Mouse (Mus musculus): ENCODE measurements around the gene Aebp2. TPM values are rescaled to one million over a fixed set of nuclear protein-coding genes. Genes with fewer than 3 reads are reported as not detected.

Gene Aebp2
- total and polyA plus RNA-seq, 3 experiments: 25.9 to 42.0 (median 32.5) TPM

- H3K79me2 ChIP-seq (ENCODE audit: control insufficient read depth, insufficient read depth, low read length, poor library complexity): no peaks in the 10 kb centered on the region
- no peaks in the 10 kb centered on the region for H3K9me3 ChIP-seq (replicated peaks; ENCODE audit: insufficient read depth, low read length)
- DNase-seq (ENCODE audit: low read depth, low spot score): no peak
- H3K36me3 ChIP-seq (ENCODE audit: control insufficient read depth in 1 of 2, insufficient read depth in 2 of 2, low read length in 2 of 2): peaks cover 0 to 30% of the 10 kb centered on the region in 2 experiments; a peak in 2 of 4 replicates
- no peaks in the 10 kb centered on the region for H3K27me3 ChIP-seq (ENCODE audit: control insufficient read depth in 1 of 2, insufficient read depth in 2 of 2, low read length in 2 of 2)
- no peak overlapping the region for H3K4me3 ChIP-seq (ENCODE audit: control insufficient read depth in 1 of 2, insufficient read depth in 1 of 2, low read depth in 2 of 2, low read length in 2 of 2)
- H3K9ac ChIP-seq (ENCODE audit: control insufficient read depth, low read depth, low read length, poor library complexity, severe bottlenecking): no peak overlapping the region
- H3K4me1 ChIP-seq (ENCODE audit: control insufficient read depth in 1 of 2, insufficient read depth in 2 of 2, low read length in 2 of 2): no peaks in the 10 kb centered on the region
- no peak overlapping the region for H3K27ac ChIP-seq (ENCODE audit: control insufficient read depth, low read depth, low read length)
- TF ChIP-seq RCOR1 (IDR thresholded peaks at IDR 0.05; ENCODE audit: low read depth, low read length) (no peak), RAD21 (IDR thresholded peaks at IDR 0.05; ENCODE audit: low read depth, low read length) (no peak), NRF1 (IDR thresholded peaks at IDR 0.05; ENCODE audit: insufficient read depth, low read depth, low read length, poor library complexity, severe bottlenecking) (no peak), UBTF (IDR thresholded peaks at IDR 0.05; ENCODE audit: borderline replicate concordance, insufficient read depth, low read depth, low read length) (no peak), ZNF384 (IDR thresholded peaks at IDR 0.05; ENCODE audit: low read depth, low read length) (no peak), ETS1 (IDR thresholded peaks at IDR 0.05; ENCODE audit: low read depth, low read length) (no peak), USF1 (IDR thresholded peaks at IDR 0.05; ENCODE audit: low read depth, low read length) (no peak), MYB (IDR thresholded peaks at IDR 0.05; ENCODE audit: low read depth, low read length) (no peak), CHD1 (IDR thresholded peaks at IDR 0.05; ENCODE audit: low read depth, low read length) (no peak), CHD2 (IDR thresholded peaks at IDR 0.05; ENCODE audit: low read length) (no peak), SMC3 (IDR thresholded peaks at IDR 0.05; ENCODE audit: low read depth, low read length) (no peak), ZKSCAN1 (IDR thresholded peaks at IDR 0.05; ENCODE audit: low read depth, low read length) (no peak), TCF12 (IDR thresholded peaks at IDR 0.05; ENCODE audit: low read depth, low read length) (no peak), MEF2A (IDR thresholded peaks at IDR 0.05; ENCODE audit: extremely low read depth, insufficient replicate concordance, low read depth, low read length, poor library complexity, severe bottlenecking) (no peak), CTCF (IDR thresholded peaks at IDR 0.05 in 2 of 3, conservative IDR thresholded peaks at IDR 0.05 in 1 of 3; ENCODE audit: control insufficient read depth in 1 of 3, insufficient read depth in 1 of 3, low read depth in 2 of 3, low read length in 3 of 3, poor library complexity in 1 of 3, severe bottlenecking in 1 of 3) (no peak), EP300 (IDR thresholded peaks at IDR 0.05; ENCODE audit: low read depth in 1 of 2, low read length in 2 of 2) (no peak), E2F4 (IDR thresholded peaks at IDR 0.05; ENCODE audit: borderline replicate concordance, low read depth, low read length) (no peak), GATA1 (IDR thresholded peaks at IDR 0.05; ENCODE audit: low read depth, low read length) (no peak), GABPA (IDR thresholded peaks at IDR 0.05; ENCODE audit: low read depth, low read length) (no peak), POLR2AphosphoS5 (IDR thresholded peaks at IDR 0.05; ENCODE audit: borderline replicate concordance, low read depth, low read length) (no peak)
Measured at GRCm38 (mm10) chr6:140642010-140642409, 19.5 kb downstream of the Aebp2 start.

- H3K27ac ChIP-seq (ENCODE audit: control insufficient read depth, low read depth, low read length): no peak overlapping the region
- peaks cover 0 to 26% of the 10 kb centered on the region in 2 experiments; a peak in 2 of 4 replicates for H3K36me3 ChIP-seq (ENCODE audit: control insufficient read depth in 1 of 2, insufficient read depth in 2 of 2, low read length in 2 of 2)
- H3K4me3 ChIP-seq (ENCODE audit: control insufficient read depth in 1 of 2, insufficient read depth in 1 of 2, low read depth in 2 of 2, low read length in 2 of 2): no peak overlapping the region
- H3K4me1 ChIP-seq (ENCODE audit: control insufficient read depth in 1 of 2, insufficient read depth in 2 of 2, low read length in 2 of 2): no peaks in the 10 kb centered on the region
- no peak for DNase-seq (ENCODE audit: low read depth, low spot score)
- no peaks in the 10 kb centered on the region for H3K79me2 ChIP-seq (ENCODE audit: control insufficient read depth, insufficient read depth, low read length, poor library complexity)
- no peaks in the 10 kb centered on the region for H3K9me3 ChIP-seq (replicated peaks; ENCODE audit: insufficient read depth, low read length)
- H3K27me3 ChIP-seq (ENCODE audit: control insufficient read depth in 1 of 2, insufficient read depth in 2 of 2, low read length in 2 of 2): no peaks in the 10 kb centered on the region
- no peak overlapping the region for H3K9ac ChIP-seq (ENCODE audit: control insufficient read depth, low read depth, low read length, poor library complexity, severe bottlenecking)
- TF ChIP-seq TCF12 (IDR thresholded peaks at IDR 0.05; ENCODE audit: low read depth, low read length) (no peak), GABPA (IDR thresholded peaks at IDR 0.05; ENCODE audit: low read depth, low read length) (no peak), RAD21 (IDR thresholded peaks at IDR 0.05; ENCODE audit: low read depth, low read length) (no peak), E2F4 (IDR thresholded peaks at IDR 0.05; ENCODE audit: borderline replicate concordance, low read depth, low read length) (no peak), KAT2A (conservative IDR thresholded peaks at IDR 0.05; ENCODE audit: low read depth, low read length) (no peak), USF2 (IDR thresholded peaks at IDR 0.05; ENCODE audit: borderline replicate concordance in 1 of 2, insufficient read depth in 1 of 2, low read depth in 1 of 2, low read length in 2 of 2) (no peak), HCFC1 (IDR thresholded peaks at IDR 0.05; ENCODE audit: low read depth, low read length) (no peak), POLR2AphosphoS2 (IDR thresholded peaks at IDR 0.05; ENCODE audit: low read length) (no peak), JUND (IDR thresholded peaks at IDR 0.05; ENCODE audit: low read depth, low read length) (no peak), ELF1 (IDR thresholded peaks at IDR 0.05; ENCODE audit: low read depth, low read length) (no peak), CTCF (IDR thresholded peaks at IDR 0.05 in 2 of 3, conservative IDR thresholded peaks at IDR 0.05 in 1 of 3; ENCODE audit: control insufficient read depth in 1 of 3, insufficient read depth in 1 of 3, low read depth in 2 of 3, low read length in 3 of 3, poor library complexity in 1 of 3, severe bottlenecking in 1 of 3) (no peak), ZC3H11A (IDR thresholded peaks at IDR 0.05; ENCODE audit: low read depth, low read length) (no peak), SMC3 (IDR thresholded peaks at IDR 0.05; ENCODE audit: low read depth, low read length) (no peak), TBP (IDR thresholded peaks at IDR 0.05; ENCODE audit: low read depth, low read length) (no peak), MXI1 (IDR thresholded peaks at IDR 0.05; ENCODE audit: low read depth, low read length) (no peak), CHD1 (IDR thresholded peaks at IDR 0.05; ENCODE audit: low read depth, low read length) (no peak), CHD2 (IDR thresholded peaks at IDR 0.05; ENCODE audit: low read length) (no peak), POLR2AphosphoS5 (IDR thresholded peaks at IDR 0.05; ENCODE audit: borderline replicate concordance, low read depth, low read length) (no peak), NELFE (IDR thresholded peaks at IDR 0.05; ENCODE audit: low read depth, low read length) (no peak)
Measured at GRCm38 (mm10) chr6:140642655-140643054, 20.2 kb downstream of the Aebp2 start.

Measured in MEL (cell line).